Mouse (Mus musculus) hindbrain, embryonic 13.5 days (tissue): ENCODE results near the gene Aldh16a1. TPM values are rescaled to one million over a fixed set of nuclear protein-coding genes. Genes with fewer than 3 reads are reported as not detected.

Source experiments
- ATAC-seq: fragments of 200-750 bp; cut with Nextera tagmentation; 2 replicates; pipeline ENCODE4 v1.8.0; 2017; ENCODE audit warnings: moderate TSS enrichment; ENCODE audit not compliant: low FRiP score
- H3K27ac ChIP-seq: fragments of 300-500 bp; sonication (generic); 2 replicates; pipeline ENCODE4 v1.5.1; 2015; ENCODE audit warnings: inconsistent platforms, mild to moderate bottlenecking, moderate library complexity
- H3K27me3 ChIP-seq: fragments of 300-500 bp; sonication (generic); 2 replicates; pipeline ENCODE4 v1.6.1; 2015; ENCODE audit warnings: mild to moderate bottlenecking, inconsistent platforms
- H3K36me3 ChIP-seq: fragments of 300-500 bp; sonication (generic); 2 replicates; pipeline ENCODE4 v1.6.1; 2015; ENCODE audit warnings: mild to moderate bottlenecking, inconsistent platforms
- H3K4me1 ChIP-seq: fragments of 300-500 bp; sonication (generic); replicated peaks from 2 replicates; pipeline ENCODE4 v1.6.1; 2015; ENCODE audit warnings: inconsistent platforms
- H3K4me2 ChIP-seq: fragments of 300-500 bp; sonication (generic); 2 replicates; pipeline ENCODE4 v1.6.1; 2015; ENCODE audit warnings: inconsistent platforms, mild to moderate bottlenecking, moderate library complexity
- H3K4me3 ChIP-seq: fragments of 300-500 bp; sonication (generic); 2 replicates; pipeline ENCODE4 v1.5.1; 2015; ENCODE audit warnings: mild to moderate bottlenecking, inconsistent platforms
- H3K9ac ChIP-seq: fragments of 300-500 bp; sonication (generic); 2 replicates; pipeline ENCODE4 v1.6.1; 2015; ENCODE audit warnings: mild to moderate bottlenecking, inconsistent platforms
- H3K9me3 ChIP-seq: fragments of 300-500 bp; sonication (generic); 2 replicates; pipeline ENCODE4 v1.6.1; 2016; ENCODE audit warnings: inconsistent platforms
- WGBS: fragments of 180-500 bp; shearing (Covaris S2); methylation state at CpG from one replicate; pipeline ENCODE4 v1.1.7; 2015; 5-methylcytosine and 5-hydroxymethylcytosine counted together
- microRNA counts: library from miRNA; unstranded; fragments of <30 nt; microRNA quantifications from one replicate; lab custom pipeline; 2016
- microRNA-seq: library from miRNA; unstranded; fragments of <30 nt; microRNA quantifications from one replicate; pipeline ENCODE4, GENCODE M21; 2016
- polyA plus RNA-seq: library from polyadenylated mRNA; unstranded; fragments of >200 nt; fragmentation: Nextera tagmentation; extraction: Ambion mirVana; gene quantifications from 2 replicates; pipeline ENCODE4 v1.2.1, GENCODE M21; 2015

Gene Aldh16a1
- polyA plus RNA-seq, 1 experiment from 2014 or later, result 24.5 TPM

DNA sequence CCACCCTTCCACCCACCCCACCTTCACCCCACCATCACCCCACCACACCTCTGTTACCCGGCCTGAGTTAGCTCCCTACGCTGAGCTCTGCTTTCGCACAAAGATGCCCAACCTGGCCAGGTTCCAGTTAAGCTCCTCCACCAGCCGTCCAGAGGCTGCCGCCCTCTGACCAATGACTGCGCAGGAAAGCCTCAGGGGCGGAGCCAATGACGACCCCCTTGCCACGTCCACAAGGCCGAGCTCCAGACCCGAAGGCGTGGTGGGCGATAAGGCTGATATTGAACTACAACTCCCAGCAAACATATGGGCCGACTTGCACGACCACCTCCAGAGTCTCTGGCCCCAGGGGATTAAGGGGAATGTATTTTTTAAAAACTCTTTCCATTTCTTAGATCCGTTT is 62.3 kb downstream of the Aldh16a1 start, which contains the start of gene Rcn3:
Rcn3 (minus strand) TSS at position 174 of the 400 bp plus-strand sequence.
- Histone ChIP-seq H3K4me3 (peak within 1 kb of the TSS; percentile 39), H3K27ac (peak within 1 kb of the TSS; percentile 44; the same call in 1 of the 2 replicates), H3K36me3 (peaks cover 2% of the 10 kb centered on the region; the same call in 1 of the 2 replicates), H3K4me2 (peak within 1 kb of the TSS; percentile 56), H3K4me1 (peaks cover 19% of the 10 kb centered on the region; the same call in 1 of the 2 replicates), H3K27me3 (peaks cover 4% of the 10 kb centered on the region; the same call in 1 of the 2 replicates), H3K9me3 (no peaks in the 10 kb centered on the region), H3K9ac (peak within 1 kb of the TSS; percentile 69)
- under 1% methylated on average over 16 of the region's 16 CpGs for WGBS
- ATAC-seq, result peak; percentile 94

DNA sequence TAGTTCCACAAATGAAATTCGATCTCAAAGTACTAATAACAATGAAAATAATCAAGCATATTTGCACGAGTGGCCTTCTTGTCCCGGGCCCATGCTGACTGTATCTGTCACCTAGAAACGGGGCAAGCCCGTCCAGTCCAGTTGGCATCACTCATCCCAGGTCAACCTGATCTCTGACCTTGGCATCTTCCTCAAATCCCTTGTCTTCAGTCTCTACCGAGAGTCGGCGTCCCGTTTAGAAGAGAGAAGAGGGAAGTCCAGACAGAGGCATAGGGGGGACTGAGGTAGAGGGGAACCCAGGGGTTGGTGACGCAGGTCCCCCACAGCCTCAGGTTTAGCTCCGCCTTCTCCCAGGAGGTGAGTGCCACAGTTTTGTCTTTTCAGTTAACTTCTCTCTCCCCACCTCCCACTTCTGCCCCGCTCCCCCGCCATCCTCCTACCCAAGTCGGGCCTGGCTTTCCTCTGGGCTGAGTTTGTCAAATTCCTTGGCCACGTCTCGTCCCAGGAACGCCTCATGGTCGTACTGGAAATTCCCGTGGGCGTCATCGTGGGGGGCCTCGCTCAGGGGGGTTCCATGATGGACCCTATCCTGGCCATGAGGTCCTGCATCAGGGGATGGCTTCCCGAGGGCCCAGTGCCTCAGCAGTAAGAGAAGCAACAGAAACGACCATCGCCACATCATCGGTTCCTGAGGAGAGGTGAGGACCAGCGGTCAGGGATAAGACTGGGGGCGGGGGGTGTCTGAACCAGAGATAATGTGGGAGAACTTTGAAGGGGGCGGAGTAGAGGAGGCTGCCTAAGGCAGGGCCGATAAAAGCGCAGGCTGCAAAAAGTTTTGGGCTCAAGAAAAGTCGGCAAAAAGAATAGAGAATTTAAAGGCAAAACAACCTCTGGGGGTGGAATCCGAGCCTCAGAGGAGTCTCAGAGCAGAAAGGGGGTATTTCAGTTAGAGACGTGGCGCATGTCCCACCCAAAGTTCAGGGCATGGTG is 63.1 kb downstream of the Aldh16a1 start:
- H3K4me2 ChIP-seq, result peak overlapping the region; percentile 56
- no peaks in the 10 kb centered on the region for H3K9me3 ChIP-seq
- peak overlapping the region; percentile 69 for H3K9ac ChIP-seq
- H3K27me3 ChIP-seq, result peaks cover 4% of the 10 kb centered on the region; the same call in 1 of the 2 replicates
- peak; percentile 55 for ATAC-seq
- H3K36me3 ChIP-seq, result peaks cover 10% of the 10 kb centered on the region
- 0 out of 2 replicates have a peak overlapping the region, but pooled peaks have one; percentile 44 for H3K27ac ChIP-seq
- peak overlapping the region; percentile 39 for H3K4me3 ChIP-seq
- WGBS, result 17% methylated on average over 35 of the region's 35 CpGs
- H3K4me1 ChIP-seq, result peaks cover 19% of the 10 kb centered on the region; the same call in 1 of the 2 replicates

MicroRNAs encoded within 50 kb of the gene (microRNA counts, 519-probe panel; counts per million panel counts)
- microRNA mmu-miR-150 (lab: Ali Mortazavi, UCI), result 3,308 counts per million, percentile 41 among the panel's probes with 10 or more counts

Small RNA genes lying within 50 kb of the gene (microRNA-seq; reads per million reads assigned to microRNA genes)
- 37.2 reads per million, percentile 37 among the genes with 10 or more reads in this experiment for gene Mir150
- 7.2 reads per million, percentile 20 among the genes with 10 or more reads in this experiment for gene Mir5121
- not detected for gene Mir7055

Other genes with a start within 250 kb of the Aldh16a1 start
- 105 and 108 TPM in 2 replicates for gene Ap2a1, start 225.1 kb downstream of the Aldh16a1 start, polyA plus RNA-seq
- gene Tsks, start 211.4 kb downstream of the Aldh16a1 start, polyA plus RNA-seq, result 0.17 TPM in 1 of 2 replicates, not detected in the other
- 52.2 and 56.3 TPM in 2 replicates for gene Cpt1c, start 179.7 kb downstream of the Aldh16a1 start, polyA plus RNA-seq
- gene Prmt1, start 168.0 kb downstream of the Aldh16a1 start, polyA plus RNA-seq, result 681 and 687 TPM in 2 replicates
- 66.7 and 68.3 TPM in 2 replicates for gene Irf3, start 156.9 kb downstream of the Aldh16a1 start, polyA plus RNA-seq
- gene Bcl2l12, start 155.9 kb downstream of the Aldh16a1 start, polyA plus RNA-seq, result 16.2 and 19.7 TPM in 2 replicates
- gene Scaf1, start 138.2 kb downstream of the Aldh16a1 start, polyA plus RNA-seq, result 42.4 and 45.2 TPM in 2 replicates
- gene Rras, start 136.6 kb downstream of the Aldh16a1 start, polyA plus RNA-seq, result 11.5 and 15.4 TPM in 2 replicates
- gene Prr12, start 101.7 kb downstream of the Aldh16a1 start, polyA plus RNA-seq, result 13.8 and 14.5 TPM in 2 replicates
- gene Nosip, start 92.2 kb downstream of the Aldh16a1 start, polyA plus RNA-seq, result 58.0 and 58.5 TPM in 2 replicates
- gene Prrg2, start 91.9 kb downstream of the Aldh16a1 start, polyA plus RNA-seq, result 14.8 and 17.1 TPM in 2 replicates
- 93.8 and 103 TPM in 2 replicates for gene Rcn3, start 62.4 kb downstream of the Aldh16a1 start, polyA plus RNA-seq
- gene Fcgrt, start 50.7 kb downstream of the Aldh16a1 start, polyA plus RNA-seq, result 26.9 and 28.3 TPM in 2 replicates
- gene Rps11, start 30.1 kb downstream of the Aldh16a1 start, polyA plus RNA-seq, result 994 and 999 TPM in 2 replicates
- gene Rpl13a, start 25.8 kb downstream of the Aldh16a1 start, polyA plus RNA-seq, result 770 and 846 TPM in 2 replicates
- 0.14 TPM in 1 of 2 replicates, not detected in the other for gene Gm45713, start 18.4 kb downstream of the Aldh16a1 start, polyA plus RNA-seq
- 1.4 and 1.6 TPM in 2 replicates for gene Flt3l, start 18.2 kb downstream of the Aldh16a1 start, polyA plus RNA-seq
- gene Pih1d1, start 281 bp downstream of the Aldh16a1 start, polyA plus RNA-seq, result 85.6 and 94.4 TPM in 2 replicates
- 0.42 and 0.62 TPM in 2 replicates for gene Slc17a7, start 9.4 kb upstream of the Aldh16a1 start, polyA plus RNA-seq
- gene Gfy, start 25.0 kb upstream of the Aldh16a1 start, polyA plus RNA-seq, result not detected in 2 replicates
- gene Pth2, start 26.4 kb upstream of the Aldh16a1 start, polyA plus RNA-seq, result 0.66 TPM in 1 of 2 replicates, not detected in the other
- gene Ccdc155, start 50.3 kb upstream of the Aldh16a1 start, polyA plus RNA-seq, result 0.49 and 0.54 TPM in 2 replicates
- gene Dkkl1, start 57.6 kb upstream of the Aldh16a1 start, polyA plus RNA-seq, result 5.6 and 5.7 TPM in 2 replicates
- gene Tead2, start 61.2 kb upstream of the Aldh16a1 start, polyA plus RNA-seq, result 78.6 and 79.2 TPM in 2 replicates
- gene Cd37, start 84.5 kb upstream of the Aldh16a1 start, polyA plus RNA-seq, result 0.96 and 1.7 TPM in 2 replicates
- gene Slc6a16, start 86.5 kb upstream of the Aldh16a1 start, polyA plus RNA-seq, result 0.18 and 0.38 TPM in 2 replicates
- not detected in 2 replicates for gene Slc6a21, start 122.9 kb upstream of the Aldh16a1 start, polyA plus RNA-seq
- gene Trpm4, start 179.2 kb upstream of the Aldh16a1 start, polyA plus RNA-seq, result 7.3 and 8.9 TPM in 2 replicates
- 0.31 TPM in 2 replicates for gene Hrc, start 180.7 kb upstream of the Aldh16a1 start, polyA plus RNA-seq
- gene Ppfia3, start 212.4 kb upstream of the Aldh16a1 start, polyA plus RNA-seq, result 19.9 and 20.7 TPM in 2 replicates
- 12.5 and 13.4 TPM in 2 replicates for gene Lin7b, start 216.0 kb upstream of the Aldh16a1 start, polyA plus RNA-seq
- 205 and 215 TPM in 2 replicates for gene Snrnp70, start 241.2 kb upstream of the Aldh16a1 start, polyA plus RNA-seq